Mouse (Mus musculus) kidney, adult 18-20 months (tissue): ENCODE data around the gene Wtip.
"Not testable (repeated sequence)": the region's sequence is repeated elsewhere in the genome, so short reads cannot be mapped to it uniquely, and the experiment has no call there.

Experiments
- DNase-seq: peaks from one replicate; pipeline ENCODE4 v3.0.0; 2021

The Wtip gene

GRCm38 (mm10) chr7:34133117-34133762, at the start of gene Wtip:
Gene Wtip, minus strand, starts transcription at chr7:34133268.
- DNase-seq, result peak; percentile 83

- not testable (repeated sequence) for DNase-seq
These were observed 43.2 kb upstream of the Wtip start for GRCm38 (mm10) chr7:34176241-34176640.

GRCm38 (mm10) chr7:34172251-34172650, 39.2 kb upstream of the Wtip start:
- DNase-seq, result no peak

GRCm38 (mm10) chr7:34169454-34169853, 36.4 kb upstream of the Wtip start, which contains the start of gene Uba2:
Gene Uba2, minus strand, starts transcription at chr7:34169599.
- DNase-seq, result no peak

- peak; percentile 94 for DNase-seq
These were observed 35.6 kb upstream of the Wtip start for GRCm38 (mm10) chr7:34168470-34169251.

- no peak for DNase-seq
These were observed 34.9 kb upstream of the Wtip start for GRCm38 (mm10) chr7:34167766-34168469.

- peak; percentile 12 for DNase-seq
These were observed 33.8 kb upstream of the Wtip start for GRCm38 (mm10) chr7:34166850-34167249.

- DNase-seq, result no peak
These were observed 32.9 kb upstream of the Wtip start for GRCm38 (mm10) chr7:34165999-34166398.

- no peak for DNase-seq
These were observed 31.6 kb upstream of the Wtip start for GRCm38 (mm10) chr7:34164671-34165070.

GRCm38 (mm10) chr7:34159167-34159566, 26.1 kb upstream of the Wtip start:
- DNase-seq, result no peak

- no peak for DNase-seq
These were observed 24.9 kb upstream of the Wtip start for GRCm38 (mm10) chr7:34157994-34158393.

- no peak for DNase-seq
These were observed 14.1 kb upstream of the Wtip start for GRCm38 (mm10) chr7:34147193-34147592.

- no peak for DNase-seq
These were observed 8.1 kb upstream of the Wtip start for GRCm38 (mm10) chr7:34141123-34141522.

GRCm38 (mm10) chr7:34139493-34139892, 6.4 kb upstream of the Wtip start:
- no peak for DNase-seq

GRCm38 (mm10) chr7:34134336-34134735, 1.3 kb upstream of the Wtip start:
- no peak for DNase-seq

- peak; percentile 40 for DNase-seq
These were observed 551 bp downstream of the Wtip start for GRCm38 (mm10) chr7:34132355-34133079.

GRCm38 (mm10) chr7:34131959-34132354, 1.1 kb downstream of the Wtip start:
- no peak for DNase-seq

GRCm38 (mm10) chr7:34131118-34131517, 1.9 kb downstream of the Wtip start:
- no peak for DNase-seq

- DNase-seq, result no peak
These were observed 6.8 kb downstream of the Wtip start for GRCm38 (mm10) chr7:34126291-34126690.

GRCm38 (mm10) chr7:34125346-34125745, 7.7 kb downstream of the Wtip start:
- DNase-seq, result no peak

GRCm38 (mm10) chr7:34122987-34123720, 9.9 kb downstream of the Wtip start:
- no peak for DNase-seq

- DNase-seq, result not testable (repeated sequence)
These were observed 12.4 kb downstream of the Wtip start for GRCm38 (mm10) chr7:34120636-34121035.
